Mouse (Mus musculus): Measurements from ENCODE around the gene Ampd3. TPM values are rescaled to one million over a fixed set of nuclear protein-coding genes. Genes with fewer than 3 reads are reported as not detected.

The Ampd3 gene
- polyA plus RNA-seq, 1 experiment from 2014 or later = 4.9 TPM

DNA sequence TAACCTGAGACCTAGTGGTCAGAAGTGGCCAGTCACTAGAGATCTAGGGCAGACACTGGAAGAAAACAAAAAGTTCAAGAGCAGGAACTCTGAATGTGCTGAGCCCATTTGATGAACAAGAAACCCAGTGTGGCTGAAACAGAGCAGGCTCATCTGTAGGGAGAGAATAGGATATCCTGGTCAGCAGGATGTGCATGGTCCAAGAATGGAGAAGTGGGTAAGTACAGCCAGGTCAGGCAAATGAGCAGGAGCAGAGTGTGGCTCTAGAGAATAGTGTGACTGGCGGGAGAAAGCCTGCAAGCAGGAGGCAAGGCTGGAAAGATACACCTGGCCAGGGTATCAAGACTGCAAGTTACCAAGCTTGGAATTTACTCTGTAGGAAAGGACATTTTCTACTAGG is 87.6 kb downstream of the Ampd3 start:
- no peak overlapping the region for H3K27ac ChIP-seq
- no peaks in the 10 kb centered on the region for H3K27me3 ChIP-seq (ENCODE audit: insufficient read depth, poor library complexity, severe bottlenecking)
- no peaks in the 10 kb centered on the region for H3K36me3 ChIP-seq
- H3K9me3 ChIP-seq = no peaks in the 10 kb centered on the region
- H3K4me1 ChIP-seq = peaks cover 24% of the 10 kb centered on the region; the same call in 1 of the 2 replicates
- DNase-seq (ENCODE audit: low spot score) = no peak
- WGBS = 50% methylated on average over 1 of the region's 1 CpGs
- no peak overlapping the region for H3K4me3 ChIP-seq

DNA sequence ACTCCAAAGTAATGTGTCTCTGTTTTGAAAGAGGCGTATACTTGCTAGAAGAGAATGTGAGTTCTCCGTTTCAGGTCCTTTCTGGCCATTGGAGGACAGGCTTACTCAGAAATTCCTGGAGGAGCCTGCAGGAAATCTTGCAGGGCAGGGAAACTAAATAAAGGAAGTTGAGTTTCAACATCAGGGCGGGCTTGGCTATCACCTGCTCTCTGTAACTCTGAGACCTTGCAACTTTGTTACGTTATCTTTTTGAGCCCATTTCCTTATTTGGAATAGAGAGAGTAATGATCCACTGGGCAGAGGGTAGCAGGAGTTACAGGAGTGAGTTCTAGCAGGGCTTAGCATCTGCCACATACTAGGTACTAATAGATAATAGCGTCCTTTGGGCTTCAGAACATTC is 92.1 kb downstream of the Ampd3 start:
- Histone ChIP-seq H3K27ac (no peak overlapping the region), H3K9me3 (no peaks in the 10 kb centered on the region), H3K36me3 (no peaks in the 10 kb centered on the region), H3K4me1 (peaks cover 17% of the 10 kb centered on the region), H3K27me3 (ENCODE audit: insufficient read depth, poor library complexity, severe bottlenecking) (no peaks in the 10 kb centered on the region), H3K4me3 (no peak overlapping the region)
- 28% methylated on average over 5 of the region's 5 CpGs for WGBS
- no peak for DNase-seq (ENCODE audit: low spot score)

Small RNAs within 50 kb of the gene (microRNA-seq; reads per million reads assigned to microRNA genes)
- gene Gm47282 = not detected

Other genes with a start within 250 kb of the Ampd3 start
- gene Sbf2, start 153.3 kb upstream of the Ampd3 start, polyA plus RNA-seq (2016; fragmentation: Nextera tagmentation; extraction: Ambion mirVana) = 28.6 and 33.4 TPM in 2 replicates
- 9.3 and 13.1 TPM in 2 replicates for gene Adm, start 140.5 kb upstream of the Ampd3 start, polyA plus RNA-seq (2016; fragmentation: Nextera tagmentation; extraction: Ambion mirVana)
- 29.3 and 31.6 TPM in 2 replicates for gene Rnf141, start 76.3 kb downstream of the Ampd3 start, polyA plus RNA-seq (2016; fragmentation: Nextera tagmentation; extraction: Ambion mirVana)
- 1.6 and 3.6 TPM in 2 replicates for gene Lyve1, start 95.0 kb downstream of the Ampd3 start, polyA plus RNA-seq (2016; fragmentation: Nextera tagmentation; extraction: Ambion mirVana)
- 5.1 and 6.5 TPM in 2 replicates for gene Mrvi1, start 214.3 kb downstream of the Ampd3 start, polyA plus RNA-seq (2016; fragmentation: Nextera tagmentation; extraction: Ambion mirVana)